Mouse (Mus musculus) limb, embryonic 11.5 days (tissue): ENCODE data around the gene Sirpa. TPM values are rescaled to one million over a fixed set of nuclear protein-coding genes. Genes with fewer than 3 reads are reported as not detected.

Experiments used
- ATAC-seq: fragments of 200-750 bp; cut with Nextera tagmentation; 2 replicates; pipeline ENCODE4 v1.8.0; 2017; ENCODE audit warnings: low read depth; ENCODE audit not compliant: insufficient number of reproducible peaks, low FRiP score, low TSS enrichment
- DNase-seq: peaks from one replicate; pipeline ENCODE4 v3.0.0-alpha.2; 2015; ENCODE audit warnings: low spot score
- H3K27ac ChIP-seq: fragments of 300-500 bp; sonication (generic); replicated peaks from 2 replicates; pipeline ENCODE4 v1.5.1; 2014; ENCODE audit warnings: low read depth, mild to moderate bottlenecking, low read length
- H3K27me3 ChIP-seq: fragments of 300-500 bp; sonication (generic); 2 replicates; pipeline ENCODE4 v1.6.1; 2014; ENCODE audit warnings: mild to moderate bottlenecking, low read length, mixed read lengths; ENCODE audit not compliant: control insufficient read depth, insufficient read depth
- H3K36me3 ChIP-seq: fragments of 300-500 bp; sonication (generic); 2 replicates; pipeline ENCODE4 v1.6.1; 2014; ENCODE audit warnings: mild to moderate bottlenecking, low read length, moderate library complexity, mixed read lengths; ENCODE audit not compliant: control insufficient read depth, insufficient read depth
- H3K4me1 ChIP-seq: fragments of 300-500 bp; sonication (generic); 2 replicates; pipeline ENCODE4 v1.6.1; 2014; ENCODE audit warnings: low read length, mixed read lengths; ENCODE audit not compliant: control insufficient read depth, insufficient read depth
- H3K4me2 ChIP-seq: fragments of 300-500 bp; sonication (generic); 2 replicates; pipeline ENCODE4 v1.6.1; 2014; ENCODE audit warnings: low read depth, mild to moderate bottlenecking, moderate library complexity; ENCODE audit not compliant: severe bottlenecking
- H3K4me3 ChIP-seq: fragments of 300-500 bp; sonication (generic); 2 replicates; pipeline ENCODE4 v1.5.1; 2014; ENCODE audit warnings: low read depth, low read length
- H3K9ac ChIP-seq: fragments of 300-500 bp; sonication (generic); 2 replicates; pipeline ENCODE4 v1.6.1; 2014; ENCODE audit warnings: mild to moderate bottlenecking, low read length
- H3K9me3 ChIP-seq: fragments of 300-500 bp; sonication (generic); 2 replicates; pipeline ENCODE4 v1.6.1; 2016; ENCODE audit warnings: low read length; ENCODE audit not compliant: control insufficient read depth
- WGBS: fragments of 180-500 bp; shearing (Covaris S2); extraction: QIAGEN DNeasy Blood & Tissue Kit; methylation state at CpG from one replicate; pipeline ENCODE4 v1.1.7; 2014; 5-methylcytosine and 5-hydroxymethylcytosine counted together
- polyA plus RNA-seq: library from polyadenylated mRNA; unstranded; fragments of >200 nt; fragmentation: Nextera tagmentation; extraction: Ambion mirVana; gene quantifications from 2 replicates; pipeline ENCODE4 v1.2.1, GENCODE M21; 2014

Gene Sirpa
- polyA plus RNA-seq, 1 experiment from 2014 or later, result 16.0 TPM

GRCm38 (mm10) chr2:129597581-129597980 lies 4.9 kb downstream of the Sirpa start:
- DNase-seq (no peak), ATAC-seq (no peak)
- Histone ChIP-seq H3K9me3 (no peaks in the 10 kb centered on the region), H3K4me2 (no peak overlapping the region), H3K27me3 (no peaks in the 10 kb centered on the region), H3K27ac (no peak overlapping the region), H3K4me3 (no peak overlapping the region), H3K4me1 (no peaks in the 10 kb centered on the region), H3K36me3 (no peaks in the 10 kb centered on the region), H3K9ac (no peak overlapping the region)
- 34% methylated on average over 1 of the region's 1 CpGs for WGBS

DNA sequence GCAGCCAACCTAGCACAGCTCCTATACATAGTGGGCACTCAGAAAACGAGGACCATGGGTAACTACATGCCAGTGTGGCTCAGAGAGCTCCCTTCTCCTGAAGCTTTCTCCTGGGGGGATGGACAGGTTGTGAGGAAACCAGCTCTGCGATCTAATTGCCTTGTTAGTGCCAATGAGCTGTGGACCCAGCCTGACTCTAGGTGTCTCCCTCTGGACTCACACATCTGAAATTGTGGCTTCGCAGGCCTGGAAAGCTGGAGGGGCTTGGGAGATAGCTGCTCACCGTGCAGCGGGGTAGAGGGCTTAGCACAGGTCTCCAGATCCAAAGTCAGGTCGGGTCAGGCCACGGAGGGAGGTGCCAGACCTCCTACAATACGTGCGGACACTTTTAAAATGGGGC lies 5.5 kb downstream of the Sirpa start:
- no peaks in the 10 kb centered on the region for H3K36me3 ChIP-seq
- H3K27ac ChIP-seq, result no peak overlapping the region
- ATAC-seq (no peak), DNase-seq (no peak)
- H3K9me3 ChIP-seq, result no peaks in the 10 kb centered on the region
- H3K4me1 ChIP-seq, result no peaks in the 10 kb centered on the region
- H3K4me3 ChIP-seq, result no peak overlapping the region
- 58% methylated on average over 9 of the region's 9 CpGs for WGBS
- H3K4me2 ChIP-seq, result no peak overlapping the region
- H3K27me3 ChIP-seq, result no peaks in the 10 kb centered on the region
- no peak overlapping the region for H3K9ac ChIP-seq

- Histone ChIP-seq H3K4me1 (peaks cover 2% of the 10 kb centered on the region; the same call in 1 of the 2 replicates), H3K9me3 (no peaks in the 10 kb centered on the region), H3K4me2 (no peak overlapping the region)
These were observed 6.8 kb downstream of the Sirpa start for GRCm38 (mm10) chr2:129599231-129600084.

DNA sequence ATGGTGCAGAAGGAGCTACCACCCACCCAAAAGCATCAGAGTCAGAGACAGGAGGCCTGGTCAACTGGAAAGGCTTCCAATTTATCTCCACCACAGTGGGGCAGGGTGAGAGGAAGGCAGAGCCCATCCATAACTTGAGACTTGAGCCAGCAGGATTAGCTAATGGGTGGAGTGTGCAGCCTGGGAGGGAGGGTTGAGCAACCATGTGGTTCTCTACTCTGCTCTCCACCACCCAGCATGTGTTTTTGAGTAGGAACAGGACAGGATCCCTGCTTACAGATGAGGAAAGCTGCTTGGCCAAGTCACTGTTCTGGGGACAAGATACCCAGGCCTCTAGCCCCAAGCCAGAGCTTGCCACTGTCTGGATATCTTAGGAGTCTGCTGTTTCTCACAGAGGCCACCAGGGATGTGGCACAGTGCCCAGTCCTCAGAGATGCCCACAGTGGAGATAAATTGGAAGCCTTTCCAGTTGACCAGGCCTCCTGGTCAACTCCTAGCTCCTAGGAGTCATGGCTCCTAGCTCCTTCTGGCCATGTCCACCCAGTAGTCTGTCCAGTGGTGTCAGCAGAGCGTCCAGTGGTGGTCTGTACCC lies 8.5 kb downstream of the Sirpa start:
- H3K4me3 ChIP-seq, result no peak overlapping the region
- no peaks in the 10 kb centered on the region for H3K36me3 ChIP-seq
- H3K27ac ChIP-seq, result no peak overlapping the region
- no peaks in the 10 kb centered on the region for H3K27me3 ChIP-seq
- H3K9ac ChIP-seq, result no peak overlapping the region
- ATAC-seq (no peak), DNase-seq (no peak)
- H3K4me1 ChIP-seq, result peaks cover 2% of the 10 kb centered on the region; the same call in 1 of the 2 replicates
- no peaks in the 10 kb centered on the region for H3K9me3 ChIP-seq
- H3K4me2 ChIP-seq, result no peak overlapping the region
- 81% methylated on average over 1 of the region's 1 CpGs for WGBS

More at GRCm38 (mm10) chr2:129599231-129600084, 6.8 kb downstream of the Sirpa start:
- no peak overlapping the region for H3K27ac ChIP-seq
- no peak overlapping the region for H3K9ac ChIP-seq
- ATAC-seq (no peak), DNase-seq (no peak)
- H3K36me3 ChIP-seq, result no peaks in the 10 kb centered on the region
- WGBS, result 64% methylated on average over 8 of the region's 8 CpGs
- H3K4me3 ChIP-seq, result no peak overlapping the region
- H3K27me3 ChIP-seq, result no peaks in the 10 kb centered on the region

- Histone ChIP-seq H3K4me1 (peaks cover 2% of the 10 kb centered on the region; the same call in 1 of the 2 replicates), H3K36me3 (no peaks in the 10 kb centered on the region), H3K27ac (no peak overlapping the region), H3K4me3 (no peak overlapping the region), H3K9ac (no peak overlapping the region), H3K4me2 (no peak overlapping the region), H3K9me3 (no peaks in the 10 kb centered on the region), H3K27me3 (no peaks in the 10 kb centered on the region)
- DNase-seq (no peak), ATAC-seq (no peak)
- 84% methylated on average over 10 of the region's 10 CpGs for WGBS
These were observed 9.4 kb downstream of the Sirpa start for GRCm38 (mm10) chr2:129601894-129602663.

DNA sequence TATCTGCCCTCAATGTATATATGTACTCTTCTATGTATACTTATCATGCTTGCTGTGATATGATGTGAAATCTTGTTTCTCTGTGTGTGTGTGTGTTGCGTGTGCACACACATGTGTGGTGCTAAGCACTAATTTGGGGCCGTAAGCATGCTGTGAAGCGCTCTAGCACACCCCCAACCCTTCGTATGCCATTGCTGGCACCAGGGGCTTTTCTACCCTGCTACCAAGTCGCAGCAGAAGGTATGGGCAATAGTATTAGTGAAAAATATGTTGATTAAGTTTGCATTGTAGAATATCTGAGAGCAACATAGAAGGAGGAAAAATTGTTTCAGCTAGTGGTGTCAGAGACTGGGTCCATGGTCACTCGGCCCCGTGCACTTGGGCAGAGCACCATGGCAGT lies 10.2 kb downstream of the Sirpa start:
- Histone ChIP-seq H3K4me2 (no peak overlapping the region), H3K27me3 (no peaks in the 10 kb centered on the region), H3K9me3 (no peaks in the 10 kb centered on the region), H3K36me3 (no peaks in the 10 kb centered on the region), H3K27ac (no peak overlapping the region), H3K4me3 (no peak overlapping the region), H3K9ac (no peak overlapping the region), H3K4me1 (peaks cover 2% of the 10 kb centered on the region; the same call in 1 of the 2 replicates)
- DNase-seq (no peak), ATAC-seq (no peak)
- WGBS, result 92% methylated on average over 7 of the region's 7 CpGs

DNA sequence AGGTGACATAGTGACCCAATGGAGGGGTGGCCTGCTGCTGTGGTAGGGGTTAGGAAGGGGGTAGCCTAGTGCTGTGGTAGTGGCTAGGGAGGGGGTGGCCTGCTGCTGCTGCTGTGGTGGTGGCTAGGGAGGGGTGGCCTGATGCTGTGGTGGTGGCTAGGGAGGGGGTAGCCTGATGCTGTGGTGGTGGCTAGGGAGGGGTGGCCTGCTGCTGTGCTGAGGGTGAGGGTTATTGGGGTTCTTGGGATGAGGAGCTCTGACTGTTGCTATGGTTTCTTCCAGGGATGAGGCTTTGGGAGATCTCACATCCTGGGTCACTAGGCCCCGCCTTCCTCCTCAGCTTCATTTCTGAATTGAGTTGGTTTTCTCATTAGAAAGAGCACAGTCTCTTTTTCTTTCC lies 10.9 kb downstream of the Sirpa start:
- Histone ChIP-seq H3K9ac (no peak overlapping the region), H3K4me3 (no peak overlapping the region), H3K36me3 (no peaks in the 10 kb centered on the region), H3K4me2 (no peak overlapping the region), H3K9me3 (no peaks in the 10 kb centered on the region), H3K27ac (no peak overlapping the region), H3K4me1 (peaks cover 2% of the 10 kb centered on the region; the same call in 1 of the 2 replicates), H3K27me3 (no peaks in the 10 kb centered on the region)
- DNase-seq (no peak), ATAC-seq (peak; percentile 91)
- WGBS, result 100% methylated on average over 1 of the region's 1 CpGs

GRCm38 (mm10) chr2:129604032-129604431 lies 11.4 kb downstream of the Sirpa start:
- H3K9me3 ChIP-seq, result no peaks in the 10 kb centered on the region
- no peak overlapping the region for H3K4me3 ChIP-seq
- DNase-seq (no peak), ATAC-seq (no peak)
- no peak overlapping the region for H3K9ac ChIP-seq
- peaks cover 2% of the 10 kb centered on the region; the same call in 1 of the 2 replicates for H3K4me1 ChIP-seq
- 27% methylated on average over 6 of the region's 6 CpGs for WGBS
- H3K36me3 ChIP-seq, result no peaks in the 10 kb centered on the region
- no peak overlapping the region for H3K27ac ChIP-seq
- H3K27me3 ChIP-seq, result no peaks in the 10 kb centered on the region
- no peak overlapping the region for H3K4me2 ChIP-seq
